Mouse (Mus musculus): Measurements from ENCODE around the gene Ism2. TPM values are rescaled to one million over a fixed set of nuclear protein-coding genes. Genes with fewer than 3 reads are reported as not detected.
"Not testable (repeated sequence)": the region's sequence is repeated elsewhere in the genome, so short reads cannot be mapped to it uniquely, and the experiment has no call there.

Gene Ism2
- total RNA-seq (2021) (not detected), polyA plus RNA-seq (2012; rRNA removed) (0.07 and 0.16 TPM in 2 replicates)
- long read RNA-seq: 0 reads

DNA sequence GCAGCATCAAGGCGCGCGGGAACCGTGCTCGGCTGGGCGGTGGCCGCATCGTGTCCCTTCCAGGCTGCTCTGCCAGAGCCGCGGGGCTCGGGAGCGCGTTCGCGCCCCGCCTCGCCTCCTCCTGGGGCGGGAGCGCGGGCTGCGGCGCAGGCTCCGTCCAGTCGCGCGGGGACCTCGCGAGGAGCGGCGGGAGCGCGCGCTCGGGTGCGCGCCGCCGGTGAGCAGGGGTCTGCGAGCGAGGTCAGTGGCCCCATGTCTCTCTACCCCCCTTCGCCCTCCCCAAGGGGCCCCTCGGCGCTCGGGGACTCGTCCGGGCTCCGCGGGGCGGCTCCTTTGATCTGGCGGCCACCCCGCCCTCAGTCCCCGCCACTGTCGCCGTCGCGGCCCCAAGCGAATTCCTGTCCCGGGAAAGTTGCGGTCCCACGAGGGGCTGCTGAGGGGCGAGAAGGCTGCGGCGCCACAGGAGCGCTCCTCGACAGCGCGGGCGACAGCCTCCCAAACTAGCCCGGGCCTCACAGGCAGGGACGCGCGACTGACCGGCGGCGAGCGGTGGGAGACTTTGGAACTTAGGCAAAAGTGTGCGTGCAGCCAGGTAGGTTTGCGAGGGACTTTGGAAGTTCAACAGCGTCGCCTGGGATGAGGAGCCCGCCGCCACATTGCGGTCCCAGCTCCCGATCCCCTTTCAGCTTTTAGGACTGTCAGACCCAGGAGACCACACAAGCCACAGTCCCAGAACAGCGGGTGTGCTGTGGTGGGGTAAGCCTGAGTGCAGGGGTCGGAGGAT is at the start of gene Ism2:
Gene Ism2, minus strand, starts transcription at position 49 of the 784 bp plus-strand sequence.
- peak; percentile 65 for DNase-seq

DNA sequence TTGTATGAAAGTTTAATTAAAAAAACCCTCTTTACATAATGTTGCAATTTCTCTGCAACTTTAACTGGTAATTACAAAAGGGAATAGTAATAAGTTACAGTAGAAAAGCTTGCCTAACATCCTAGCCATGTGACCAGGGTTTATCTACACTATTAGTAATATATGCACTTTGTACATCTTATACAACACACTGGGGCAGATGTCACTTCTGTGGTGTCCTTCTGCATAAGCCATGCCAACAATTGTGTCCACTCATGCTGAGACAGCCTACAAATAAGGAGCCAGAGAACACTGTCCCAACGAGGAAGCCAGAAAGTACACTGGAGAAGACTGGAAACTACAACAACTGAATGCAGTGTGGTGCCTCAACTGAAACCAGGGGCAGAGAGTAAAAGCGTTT is 48.5 kb upstream of the Ism2 start:
- DNase-seq: no peak

DNA sequence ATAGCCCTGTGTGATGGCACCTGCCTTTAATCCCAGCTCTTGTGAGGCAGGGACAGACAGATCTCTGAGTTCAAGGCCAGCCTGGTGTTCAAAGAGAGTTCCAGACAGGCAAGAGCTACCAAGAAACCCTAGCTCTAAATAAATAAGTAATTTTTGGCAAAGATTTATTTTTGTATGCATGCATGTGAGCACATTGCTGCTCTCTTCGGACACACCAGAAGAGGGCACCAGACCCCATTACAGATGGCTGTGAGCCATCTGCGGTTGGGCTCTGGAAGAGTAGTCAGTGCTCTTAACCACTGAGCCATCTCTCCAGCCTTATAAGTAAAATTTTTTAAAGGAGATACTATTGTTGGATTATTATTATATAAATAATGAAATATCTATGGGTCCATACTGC is 48.0 kb upstream of the Ism2 start:
- DNase-seq: peak; percentile 44

DNA sequence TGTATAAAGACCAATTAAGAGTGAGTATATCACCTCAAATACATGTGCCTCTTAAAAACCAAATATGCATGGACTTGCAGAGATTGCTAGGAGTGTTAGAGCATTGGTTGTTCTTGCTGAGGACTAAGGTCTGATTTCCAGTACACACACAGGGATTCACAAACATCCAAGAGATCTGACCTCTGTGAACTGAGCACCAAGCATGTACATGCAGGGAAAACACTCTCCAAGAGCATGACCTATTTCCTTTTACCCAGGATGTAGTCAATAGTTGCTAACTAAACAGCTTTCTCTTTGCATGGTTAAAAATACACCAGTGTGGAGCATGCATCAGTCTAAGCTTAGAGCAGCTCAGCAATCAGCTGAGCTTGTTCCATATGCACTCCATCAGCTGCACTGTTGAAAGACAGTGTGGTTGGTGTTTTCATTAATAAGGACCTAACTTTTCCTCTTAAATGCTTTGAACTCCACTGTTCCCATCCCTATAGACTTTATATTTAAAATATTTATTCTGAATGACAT is 43.6 kb upstream of the Ism2 start:
- no peak for DNase-seq

DNA sequence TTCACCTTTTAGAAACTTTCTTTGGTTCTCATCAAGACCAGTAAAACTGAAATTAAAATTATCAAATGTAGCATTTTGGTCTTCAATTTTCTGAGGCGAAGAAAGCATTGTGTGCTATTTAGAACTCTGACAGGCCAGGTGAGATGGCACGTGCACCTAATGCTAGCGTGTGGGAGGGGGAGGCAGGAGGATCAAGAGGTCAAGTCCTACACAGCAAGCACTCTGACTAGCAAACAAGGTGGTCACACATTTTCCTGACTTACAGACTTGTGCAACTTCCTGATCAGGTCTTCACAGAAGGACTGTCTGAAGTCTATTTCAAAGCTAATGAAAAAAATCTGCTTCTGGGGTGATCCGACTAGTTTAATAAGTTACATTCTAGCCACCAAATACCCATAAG is 38.6 kb upstream of the Ism2 start:
- DNase-seq: no peak

DNA sequence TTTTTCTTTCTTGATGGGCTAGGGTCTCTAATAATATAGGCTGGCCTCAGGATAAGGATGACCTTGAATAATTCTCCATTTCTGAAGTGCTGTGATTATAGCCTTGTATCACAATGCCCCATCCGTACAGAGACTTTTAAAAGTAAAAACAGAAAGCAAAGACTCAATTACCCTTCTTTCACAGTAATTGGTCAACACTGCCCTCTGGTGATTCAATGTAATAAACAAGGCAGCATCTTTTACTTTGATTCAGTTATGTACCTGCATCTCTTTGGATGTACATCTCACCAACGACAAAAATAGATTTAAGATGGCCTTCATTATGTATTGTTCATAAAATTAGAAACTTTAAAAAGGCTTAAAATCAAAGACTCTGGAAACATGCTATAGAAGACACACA is 35.4 kb upstream of the Ism2 start:
- no peak for DNase-seq

DNA sequence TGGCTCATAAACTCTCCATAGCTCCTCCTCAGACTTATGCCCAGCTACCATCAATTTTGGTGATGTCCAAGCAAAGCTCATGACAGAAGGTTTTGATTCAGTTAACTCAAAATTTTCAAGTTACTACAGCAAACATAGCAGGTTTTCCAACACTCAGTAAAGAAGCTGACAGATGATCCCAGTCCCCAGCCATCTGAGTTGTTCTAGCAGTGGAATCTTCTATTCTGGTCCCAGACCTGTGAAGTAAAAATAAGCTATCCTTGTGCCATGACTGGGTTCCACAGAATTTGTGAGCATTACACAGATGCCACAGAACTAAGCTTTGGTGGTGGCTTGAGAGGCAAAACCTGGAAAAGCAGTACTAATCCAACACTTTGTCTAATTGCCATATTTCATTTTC is 34.3 kb upstream of the Ism2 start:
- no peak for DNase-seq

DNA sequence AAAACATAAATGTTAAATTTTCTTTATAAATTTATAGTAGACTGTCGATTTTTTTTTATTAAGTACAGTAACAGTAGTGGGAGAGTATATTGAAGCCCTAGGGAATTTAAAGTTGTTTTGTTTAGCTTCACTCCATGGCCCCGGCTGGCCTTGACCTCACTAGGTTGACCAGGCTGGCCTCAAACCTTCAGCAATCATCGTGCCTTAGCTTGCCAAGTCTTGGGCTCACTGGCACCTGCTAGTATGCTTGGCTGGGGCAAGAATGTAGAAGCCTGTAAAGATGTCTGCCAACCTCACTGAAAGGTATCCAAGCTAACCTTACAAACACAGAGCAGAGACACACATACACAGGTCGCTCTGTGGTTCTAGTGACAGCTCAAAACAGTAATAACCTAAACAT is 33.0 kb upstream of the Ism2 start:
- DNase-seq: peak; percentile 70

DNA sequence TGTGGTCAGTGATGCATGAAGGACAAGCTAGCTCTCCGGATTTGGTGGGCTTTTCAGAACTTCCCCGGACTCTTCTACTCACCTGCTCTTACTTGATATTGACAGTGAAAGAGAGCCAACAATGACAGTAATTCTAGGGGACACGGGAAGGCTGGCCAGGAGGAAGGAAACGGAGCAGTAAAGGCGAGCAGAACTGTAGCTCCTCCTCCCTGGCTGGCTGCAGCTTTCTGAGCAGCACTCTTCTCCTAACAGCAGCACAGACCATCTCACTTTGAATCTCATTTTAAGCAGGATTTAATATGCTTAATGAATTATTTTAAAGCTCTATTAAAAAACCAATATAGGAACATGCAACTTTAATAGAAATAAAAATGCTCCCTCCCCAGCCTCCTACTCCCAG is 32.4 kb upstream of the Ism2 start:
- no peak for DNase-seq

DNA sequence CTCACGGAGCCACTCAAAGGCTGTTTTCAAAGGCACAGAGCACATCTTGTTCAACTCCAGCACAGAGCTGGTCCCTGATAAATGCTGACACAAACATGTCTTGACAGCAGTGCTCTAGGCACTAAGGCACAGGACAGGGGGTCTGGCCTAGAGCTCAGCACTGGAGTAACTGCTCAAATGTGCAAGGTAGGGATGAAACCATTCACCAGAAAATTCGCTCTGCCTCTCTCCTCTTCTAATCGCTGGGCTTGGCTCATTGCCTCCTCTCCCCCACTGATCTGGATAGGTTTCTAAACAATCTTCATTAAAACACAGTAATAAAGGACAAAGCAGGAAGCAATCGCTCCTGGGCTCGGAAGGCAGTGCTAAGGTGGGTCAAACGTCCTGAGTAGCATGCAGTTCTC is 31.6 kb upstream of the Ism2 start:
- DNase-seq: no peak

DNA sequence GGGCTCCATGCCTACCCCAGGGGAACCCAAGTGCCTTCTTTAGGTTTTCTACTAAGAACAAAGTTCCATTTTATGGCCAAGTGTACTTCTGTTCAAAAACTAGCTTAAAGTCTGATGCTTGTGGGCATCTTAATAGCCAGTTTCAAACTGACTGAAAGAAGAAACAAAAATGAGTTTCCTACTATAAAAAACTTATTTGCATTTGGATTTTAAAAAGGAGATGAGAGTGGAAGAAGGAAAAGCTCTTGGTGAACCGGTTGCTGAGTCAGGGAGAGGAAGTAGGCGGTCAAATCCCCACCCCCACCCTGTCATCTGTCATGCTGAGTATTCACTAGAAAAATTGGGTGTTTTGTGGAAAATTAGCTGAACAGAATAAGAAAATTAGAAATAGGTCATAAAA is 30.7 kb upstream of the Ism2 start:
- DNase-seq: no peak

DNA sequence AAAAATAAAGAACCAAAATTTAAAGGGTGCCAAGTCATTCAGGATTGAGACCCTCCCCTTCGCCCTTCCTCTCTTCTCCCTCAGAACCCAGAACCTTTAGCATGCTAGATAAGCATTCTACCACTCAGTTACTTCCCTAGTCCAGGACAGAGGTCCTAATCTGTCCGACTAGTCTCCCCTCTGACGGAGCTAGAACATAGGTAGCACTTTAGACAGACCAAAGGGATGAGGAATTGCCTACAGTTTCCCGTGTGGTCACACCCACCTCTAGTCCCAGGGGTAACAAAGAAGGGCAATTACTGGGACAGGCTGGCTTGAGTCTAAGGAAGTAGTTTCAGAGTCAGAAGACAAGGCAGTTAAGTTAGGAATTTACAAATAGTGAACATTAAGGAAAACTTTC is 28.5 kb upstream of the Ism2 start:
- DNase-seq: no peak

DNA sequence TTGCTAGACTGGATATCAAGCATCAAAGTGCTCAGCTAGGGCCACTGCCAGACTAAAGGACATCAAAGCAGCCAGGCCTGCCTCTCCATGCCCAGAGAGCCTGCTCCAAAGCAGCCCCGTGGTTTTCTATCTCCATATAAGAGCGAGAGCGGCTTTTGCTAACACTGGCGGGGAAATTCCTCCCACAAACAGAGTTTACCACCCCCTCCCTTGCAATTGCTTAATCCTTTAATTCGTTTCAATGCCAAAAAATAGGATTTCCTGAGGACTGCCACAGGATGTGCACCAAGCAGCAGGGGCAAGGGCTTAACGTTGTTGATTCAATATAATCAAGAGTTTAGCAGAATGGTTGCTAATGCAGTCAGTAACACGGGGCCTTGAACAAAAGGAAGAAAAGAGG is 28.1 kb upstream of the Ism2 start:
- DNase-seq: no peak

DNA sequence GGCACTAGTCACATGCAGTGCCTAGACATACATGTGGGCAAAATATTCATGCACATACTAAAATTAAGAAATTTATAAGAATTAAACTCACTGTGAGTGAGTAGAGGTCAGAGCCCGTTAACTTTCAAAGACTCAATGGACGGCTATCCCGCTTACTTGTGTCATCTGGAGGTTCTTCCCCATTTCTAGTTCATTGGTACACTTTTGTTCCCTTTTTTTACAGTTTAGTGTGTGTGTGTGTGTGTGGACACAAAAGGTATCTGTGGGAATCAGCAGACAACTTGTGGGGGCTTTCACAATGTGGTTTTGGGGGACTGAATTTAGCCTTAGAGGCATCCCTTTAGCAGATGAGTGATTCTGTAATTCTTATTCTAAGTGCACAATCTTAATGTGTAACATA is 25.9 kb upstream of the Ism2 start:
- DNase-seq: no peak

DNA sequence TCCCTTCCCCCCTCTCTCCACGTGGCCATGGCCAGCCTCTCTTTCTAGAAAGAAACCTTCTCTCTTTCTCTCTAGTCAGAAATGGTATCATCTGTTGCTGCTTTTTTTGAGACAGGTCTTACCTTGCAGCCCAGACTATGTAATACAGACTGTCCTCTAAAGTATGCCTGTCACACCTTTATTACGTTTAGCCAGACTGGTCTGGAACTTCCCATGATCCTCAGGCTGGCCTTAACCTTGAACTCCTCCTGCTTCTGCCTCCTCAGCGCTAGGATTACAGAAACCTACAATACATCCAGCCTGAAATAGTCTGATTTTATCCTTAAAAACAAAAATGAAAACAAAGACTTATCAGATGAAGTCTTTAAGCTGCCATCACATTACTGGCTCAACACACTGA is 19.7 kb upstream of the Ism2 start:
- DNase-seq: no peak

DNA sequence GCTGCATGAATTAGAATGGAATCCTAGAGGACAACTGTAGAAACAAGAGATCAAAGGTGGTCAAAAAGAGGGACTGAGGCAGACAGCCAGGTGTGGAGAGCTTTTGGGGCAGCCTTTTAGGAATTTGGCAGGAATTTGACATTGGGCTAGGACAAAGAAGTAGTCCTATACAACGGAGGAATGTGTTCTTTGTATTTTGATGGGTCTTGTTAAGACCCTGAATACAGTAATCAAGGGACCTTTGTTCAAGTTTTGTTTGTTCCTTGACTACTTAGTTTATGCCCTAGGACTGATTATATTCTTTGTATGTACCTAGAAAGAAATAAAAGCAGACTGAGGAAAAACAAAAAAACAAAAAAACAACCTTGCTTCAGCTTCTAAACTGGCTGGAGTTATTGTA is 18.4 kb upstream of the Ism2 start:
- no peak for DNase-seq

DNA sequence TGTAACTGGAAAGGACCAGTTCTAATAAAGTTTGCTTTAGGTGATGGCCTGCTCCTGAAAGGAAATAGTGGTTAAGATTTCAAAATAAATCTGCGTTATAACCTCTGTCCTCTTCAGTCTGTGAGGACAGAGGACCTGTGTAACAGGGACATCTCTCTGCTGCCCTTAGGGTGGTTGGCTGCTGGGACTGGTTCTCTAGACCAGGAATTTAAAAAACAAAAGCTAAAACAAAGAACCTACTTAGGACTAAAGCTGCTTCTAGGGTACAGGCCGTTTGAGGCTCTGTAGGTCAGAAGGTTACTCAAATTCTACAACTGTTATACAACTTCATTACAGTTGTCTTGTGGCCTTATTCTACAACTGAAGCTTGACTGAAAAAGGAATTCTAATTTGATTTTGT is 13.6 kb upstream of the Ism2 start:
- DNase-seq: no peak

DNA sequence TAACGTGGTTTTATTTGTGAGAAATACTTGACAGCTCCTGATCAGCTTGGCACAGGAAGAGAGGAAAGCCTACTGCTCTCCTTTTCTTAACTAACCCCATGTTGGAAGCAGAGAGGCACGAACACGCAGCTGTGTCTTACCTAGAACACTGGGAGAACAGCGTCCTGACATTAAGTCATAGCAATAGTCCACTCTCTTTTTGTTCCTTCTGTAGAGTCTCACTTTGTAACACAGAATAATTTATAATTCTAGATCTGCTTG is 7.0 kb upstream of the Ism2 start:
- not testable (repeated sequence) for DNase-seq

DNA sequence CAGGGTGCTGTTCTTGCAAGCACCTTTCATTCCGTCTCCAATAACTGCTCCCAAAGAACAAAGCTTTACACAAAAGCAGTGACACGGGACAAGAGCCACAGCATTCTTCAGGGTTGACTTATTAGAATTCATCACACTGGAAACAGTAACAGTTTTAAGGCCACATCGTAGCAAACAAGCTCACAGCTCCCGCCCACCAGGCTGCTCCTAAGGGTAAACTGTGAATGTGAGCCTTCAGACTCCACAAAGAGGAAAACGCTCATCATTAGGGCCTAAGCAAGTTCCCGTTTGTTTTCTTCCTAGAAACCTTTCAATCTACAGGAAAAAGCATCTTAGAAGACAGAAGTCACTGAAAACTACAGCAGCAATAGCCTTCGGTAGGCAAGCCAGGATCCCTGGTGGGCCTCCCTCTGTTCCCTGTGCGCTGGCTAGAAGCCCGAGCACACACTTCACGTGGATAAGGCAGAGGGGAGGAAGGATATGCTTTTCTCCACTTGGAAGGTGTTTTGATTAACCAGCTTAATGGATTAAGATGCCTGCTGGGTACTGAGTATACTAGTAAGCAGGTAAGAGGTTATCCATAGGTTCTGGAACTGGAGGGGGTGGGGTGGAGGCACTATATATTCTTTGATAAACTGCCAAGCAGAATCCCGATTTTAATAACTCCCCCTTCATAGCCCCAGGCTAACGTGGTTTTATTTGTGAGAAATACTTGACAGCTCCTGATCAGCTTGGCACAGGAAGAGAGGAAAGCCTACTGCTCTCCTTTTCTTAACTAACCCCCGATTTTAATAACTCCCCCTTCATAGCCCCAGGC is 6.5 kb upstream of the Ism2 start:
- no peak for DNase-seq

DNA sequence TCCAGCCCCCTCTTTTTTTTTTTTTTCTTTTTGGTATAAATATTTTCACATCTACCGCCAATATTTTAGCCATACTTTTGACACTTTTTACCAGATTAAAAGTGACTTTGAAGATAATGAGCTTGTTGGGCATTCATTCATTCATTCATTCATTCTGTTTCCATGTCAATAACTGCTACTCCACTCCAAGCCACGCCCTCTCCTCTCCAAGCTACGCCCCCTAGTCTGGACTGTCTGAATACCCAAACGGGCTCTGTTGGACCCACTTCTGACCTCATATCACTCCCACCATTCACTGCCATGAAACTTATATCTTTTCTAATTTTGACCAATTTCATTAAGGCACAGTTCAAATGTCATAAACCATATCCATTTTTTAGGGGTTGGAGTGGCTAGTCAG is 1.7 kb upstream of the Ism2 start:
- no peak for DNase-seq

DNA sequence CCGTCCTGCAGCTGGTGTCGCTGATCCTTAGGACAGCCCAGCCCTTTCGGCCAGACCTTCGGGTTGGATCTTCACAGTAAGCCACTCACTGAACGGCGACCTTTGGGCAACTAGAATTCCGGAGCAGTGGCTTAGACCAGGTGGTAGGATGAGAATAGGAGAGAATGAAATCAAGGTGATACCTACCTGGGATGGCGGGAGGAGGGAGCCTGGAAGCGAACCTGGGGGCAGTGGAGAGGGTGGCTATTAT is 861 bp upstream of the Ism2 start:
- no peak for DNase-seq

DNA sequence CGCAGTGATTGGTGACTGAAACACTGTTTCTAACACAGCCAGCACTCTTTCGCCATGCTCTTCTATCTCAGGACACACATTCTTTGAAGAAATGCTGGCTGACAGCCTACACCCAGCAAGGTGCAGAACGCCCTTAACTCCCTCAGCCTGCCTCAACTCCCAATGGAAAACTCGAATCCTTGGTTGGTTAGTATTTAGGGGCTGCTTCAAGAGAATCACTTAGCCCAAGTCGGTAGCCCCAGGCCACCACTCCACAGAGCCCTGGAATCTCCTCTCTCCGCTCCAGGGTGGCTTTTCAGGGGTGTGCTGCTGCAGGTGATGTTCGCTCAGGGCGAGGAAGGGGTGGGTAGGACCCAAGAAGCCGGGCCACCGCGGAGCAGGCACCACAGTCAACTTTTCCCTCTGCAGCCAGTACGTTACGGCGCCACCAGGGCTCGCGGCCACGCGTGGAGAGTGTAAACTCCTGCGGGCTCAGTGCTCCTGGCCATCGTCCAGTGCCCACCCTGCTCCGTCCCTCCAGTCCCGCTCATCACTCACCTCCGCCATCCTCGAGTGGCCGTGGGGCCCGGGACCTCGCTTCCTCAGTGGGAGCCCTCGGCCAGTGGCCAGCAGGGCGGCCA is 358 bp downstream of the Ism2 start:
- no peak for DNase-seq

DNA sequence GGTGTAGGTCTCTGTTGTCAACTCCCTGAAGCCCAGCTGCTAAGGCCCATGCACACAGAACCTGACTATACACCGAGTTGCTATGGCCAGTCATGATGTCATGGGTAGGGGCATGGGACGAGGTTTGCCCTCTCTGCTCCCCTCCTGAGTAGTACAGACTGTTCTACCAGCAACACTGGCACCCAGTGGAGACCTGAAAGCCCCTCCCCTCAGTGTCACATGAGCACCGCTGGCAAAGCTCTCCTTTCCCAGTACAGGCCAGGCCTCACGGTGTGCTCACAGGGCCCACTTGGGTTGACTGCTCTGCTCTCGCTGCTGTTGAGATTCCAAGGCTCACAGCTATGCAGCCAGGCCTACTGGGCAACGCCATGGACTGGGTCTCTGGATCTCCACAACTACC is 5.6 kb downstream of the Ism2 start:
- no peak for DNase-seq

DNA sequence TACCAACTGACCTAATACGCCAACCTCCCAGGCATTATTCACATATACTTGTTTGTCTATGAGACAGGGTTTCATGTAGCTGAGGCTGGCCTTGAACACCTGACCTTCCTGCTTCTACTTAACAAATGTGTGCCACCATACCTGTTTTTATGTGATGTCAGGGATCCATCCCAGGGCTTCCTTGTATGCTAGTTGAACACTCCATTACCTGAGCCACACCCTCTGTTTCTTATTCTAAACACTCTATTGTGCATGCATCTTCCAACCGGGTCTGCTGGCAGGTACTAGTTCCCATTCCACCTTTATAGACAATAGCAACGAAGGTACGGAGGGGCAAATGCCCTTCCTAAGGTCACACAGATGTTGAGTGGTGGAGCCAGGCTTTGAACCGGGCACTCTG is 10.4 kb downstream of the Ism2 start:
- no peak for DNase-seq
